Mouse (Mus musculus) liver, adult 2 months (tissue): ENCODE data around the gene Uchl4.

Source experiments
- CTCF ChIP-seq: fragments of 200-500 bp; IDR thresholded peaks from 2 replicates; pipeline ENCODE4 v1.5.1; 2011; ENCODE audit warnings: low read depth, low read length, control low read depth
- POLR2A ChIP-seq: fragments of 200-500 bp; IDR thresholded peaks from 2 replicates; pipeline ENCODE4 v1.6.1; 2011; ENCODE audit warnings: low read length, control low read depth; ENCODE audit not compliant: insufficient read depth; ENCODE audit errors: extremely low read depth

DNA sequence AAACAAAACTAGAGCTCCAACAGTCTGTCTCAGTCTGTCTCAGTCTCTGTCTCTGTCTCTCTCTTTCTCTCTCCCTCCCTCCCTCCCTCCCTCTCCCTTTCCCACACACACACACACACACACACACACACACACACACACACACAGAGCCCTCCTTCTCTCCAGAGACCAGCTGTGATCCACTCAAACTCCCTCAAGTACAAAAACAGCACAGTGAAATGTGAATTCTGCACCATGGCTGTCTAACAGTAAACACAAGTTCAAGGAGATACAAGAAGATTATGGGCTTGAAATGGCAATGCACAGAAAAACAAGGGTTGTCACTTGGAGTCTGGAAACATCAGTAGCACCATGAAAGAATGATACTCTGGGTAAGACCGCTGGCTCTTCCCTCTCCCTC lies 15.7 kb upstream of the Uchl4 start:
- TF ChIP-seq CTCF (no peak), POLR2A (no peak)
